Mouse (Mus musculus): ENCODE measurements around the gene Fos.

DNA sequence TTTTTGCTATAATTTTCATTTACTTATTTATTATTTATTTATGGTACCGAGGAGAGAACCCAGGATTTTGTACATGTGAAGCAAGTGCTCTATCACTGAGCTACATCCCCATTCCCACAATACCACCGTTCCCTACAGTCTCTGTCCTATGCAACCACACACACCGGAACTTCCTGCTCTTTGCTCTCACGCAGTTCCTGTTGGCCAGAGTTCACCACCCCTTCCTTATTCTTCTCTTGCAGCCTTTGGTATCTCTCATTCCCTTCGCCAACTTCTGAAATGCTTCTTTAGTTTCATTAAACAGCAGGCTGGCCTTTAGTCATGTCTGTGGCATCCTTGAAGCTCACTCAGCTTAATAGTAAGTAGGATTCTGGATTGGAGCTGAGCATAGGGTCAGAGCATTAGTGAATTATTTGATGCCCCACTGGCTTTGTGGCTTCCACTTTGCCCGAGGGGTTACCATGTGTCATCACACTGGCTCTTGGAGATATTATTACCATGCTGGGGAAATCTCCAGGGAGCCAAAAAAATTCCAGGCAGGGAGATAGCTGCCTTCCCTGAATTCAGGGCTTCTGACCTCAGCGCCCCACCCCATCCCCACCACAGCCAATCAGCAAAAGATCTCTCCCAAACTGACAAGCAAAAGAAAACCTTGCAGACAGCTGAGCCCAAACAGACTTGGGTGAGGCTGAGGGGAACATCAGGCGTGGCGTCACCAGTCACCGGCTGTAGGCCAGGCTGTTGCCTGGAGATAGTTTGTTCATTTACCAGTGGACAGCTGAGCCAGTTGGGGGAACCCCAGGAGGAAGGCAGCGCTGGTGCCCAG, 23.8 kb downstream of the Fos start:
- TF ChIP-seq CTCF (IDR thresholded peaks at IDR 0.05; ENCODE audit: borderline replicate concordance, insufficient read depth, low read depth, low read length), result no peak
- no peak for TF ChIP-seq POLR2A (IDR thresholded peaks at IDR 0.05; ENCODE audit: borderline replicate concordance, insufficient read depth, low read length)

Data from cerebellum, adult 2 months (tissue).